Mouse (Mus musculus): ENCODE data around the gene Capzb.

DNA sequence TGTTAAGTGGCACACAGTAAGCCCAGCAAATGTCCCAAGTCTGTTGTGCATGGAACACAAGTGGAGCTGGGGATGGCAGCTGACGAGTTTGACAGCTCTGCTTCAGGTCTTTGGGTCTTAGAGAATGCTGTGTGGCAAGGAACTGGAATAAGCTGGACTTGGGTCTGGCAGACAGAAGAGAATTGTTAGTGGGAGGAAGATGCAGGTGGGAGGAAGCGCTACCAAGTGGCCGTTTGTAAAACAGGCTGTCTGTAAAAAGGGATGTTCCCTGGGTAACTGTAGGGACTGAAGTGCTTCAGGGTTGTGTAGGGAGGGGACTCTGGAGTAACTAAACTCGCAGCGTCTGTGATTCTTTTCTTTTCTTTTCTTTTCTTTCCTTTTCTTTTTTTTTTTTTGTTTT, 32.4 kb downstream of the Capzb start:
- TF ChIP-seq CTCF (IDR thresholded peaks at IDR 0.05; ENCODE audit: extremely low read depth, insufficient read depth, insufficient read length, insufficient replicate concordance): no peak
- TF ChIP-seq POLR2A (IDR thresholded peaks at IDR 0.05; ENCODE audit: low read depth, low read length): no peak

Data from spleen, adult 2 months (tissue).